Mouse (Mus musculus) kidney, adult 2 months (tissue): ENCODE results near the gene Il31. TPM values are rescaled to one million over a fixed set of nuclear protein-coding genes. Genes with fewer than 3 reads are reported as not detected.

Experiments
- DNase-seq: peaks from one replicate; pipeline ENCODE4 v3.0.0; 2021
- H3K27ac ChIP-seq: fragments of 200-500 bp; 2 replicates; pipeline ENCODE4 v1.5.1; 2012; ENCODE audit warnings: low read depth, low read length, control low read depth, inconsistent platforms; ENCODE audit not compliant: insufficient read depth
- H3K27me3 ChIP-seq: fragments of 200-500 bp; replicated peaks from 2 replicates; pipeline ENCODE4 v1.6.1; 2012; ENCODE audit warnings: mild to moderate bottlenecking, moderate library complexity, low read length, inconsistent platforms; ENCODE audit not compliant: control insufficient read depth, insufficient read depth
- H3K36me3 ChIP-seq: fragments of 200-500 bp; 2 replicates; pipeline ENCODE4 v1.6.1; 2012; ENCODE audit warnings: mild to moderate bottlenecking, moderate library complexity, low read length, inconsistent platforms; ENCODE audit not compliant: control insufficient read depth, insufficient read depth
- H3K4me1 ChIP-seq: fragments of 200-500 bp; 2 replicates; pipeline ENCODE4 v1.6.1; 2011; ENCODE audit warnings: low read length; ENCODE audit not compliant: control insufficient read depth, insufficient read depth
- H3K4me3 ChIP-seq: fragments of 200-500 bp; 2 replicates; pipeline ENCODE4 v1.5.1; 2011; ENCODE audit warnings: mild to moderate bottlenecking, low read depth, low read length, control low read depth; ENCODE audit not compliant: insufficient read depth
- CTCF ChIP-seq: fragments of 200-500 bp; conservative IDR thresholded peaks from 2 replicates; pipeline ENCODE4 v1.5.1; 2011; ENCODE audit warnings: low read depth, mild to moderate bottlenecking, control low read depth, low read length, moderate library complexity, mixed read lengths; ENCODE audit not compliant: insufficient read depth, insufficient read length
- POLR2A ChIP-seq: fragments of 200-500 bp; IDR thresholded peaks from one replicate; pipeline ENCODE4 v1.6.1; 2011; ENCODE audit warnings: low read depth, low read length, control low read depth
- WGBS: fragments of 180-500 bp; shearing (Covaris S2); methylation state at CpG from one replicate; pipeline ENCODE4 v1.1.7; 2018; 5-methylcytosine and 5-hydroxymethylcytosine counted together
- polyA plus RNA-seq: library from polyadenylated mRNA; depleted of rRNA; stranded (reverse); fragments of >200 nt; gene quantifications from 2 replicates; pipeline ENCODE4 v1.2.3, GENCODE M21; 2012

Il31 gene
- polyA plus RNA-seq, 1 experiment: not detected

DNA sequence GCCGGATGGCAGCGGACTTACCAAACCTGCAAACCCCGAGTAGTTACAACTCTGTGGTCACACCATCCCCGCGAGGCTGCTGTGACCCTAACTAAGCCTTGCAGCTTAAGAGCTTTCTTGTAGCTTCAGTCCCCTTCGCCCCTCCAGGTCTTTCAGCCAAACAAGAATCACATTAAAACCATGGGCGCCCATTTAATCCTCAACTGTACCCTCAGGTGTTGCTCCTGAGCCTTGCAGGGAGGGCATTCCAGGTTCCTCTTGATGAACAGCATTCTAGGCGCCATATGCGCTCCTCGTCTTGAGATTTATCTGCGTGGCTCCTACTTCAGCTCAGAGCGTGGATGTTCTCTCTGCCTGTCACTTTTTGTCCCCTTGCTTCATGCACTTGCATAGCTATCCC lies 19.6 kb upstream of the Il31 start:
- WGBS: 13% methylated on average over 12 of the region's 12 CpGs

GRCm38 (mm10) chr5:123507936-123508723 lies 18.8 kb upstream of the Il31 start:
- peak; percentile 82 for DNase-seq
- TF ChIP-seq CTCF (no peak), POLR2A (no peak)
- H3K4me3 ChIP-seq: peak overlapping the region; percentile 47
- no peaks in the 10 kb centered on the region for H3K36me3 ChIP-seq
- H3K4me1 ChIP-seq: no peaks in the 10 kb centered on the region; the same call in 1 of the 2 replicates
- H3K27ac ChIP-seq: no peak overlapping the region
- H3K27me3 ChIP-seq: no peaks in the 10 kb centered on the region
- under 1% methylated on average over 59 of the region's 59 CpGs for WGBS

More for the DNA sequence above, 19.6 kb upstream of the Il31 start:
- Histone ChIP-seq H3K27ac (no peak overlapping the region), H3K4me1 (no peaks in the 10 kb centered on the region; the same call in 1 of the 2 replicates), H3K27me3 (no peaks in the 10 kb centered on the region), H3K4me3 (no peak overlapping the region), H3K36me3 (no peaks in the 10 kb centered on the region)
- TF ChIP-seq CTCF (no peak), POLR2A (no peak)
- no peak for DNase-seq

DNA sequence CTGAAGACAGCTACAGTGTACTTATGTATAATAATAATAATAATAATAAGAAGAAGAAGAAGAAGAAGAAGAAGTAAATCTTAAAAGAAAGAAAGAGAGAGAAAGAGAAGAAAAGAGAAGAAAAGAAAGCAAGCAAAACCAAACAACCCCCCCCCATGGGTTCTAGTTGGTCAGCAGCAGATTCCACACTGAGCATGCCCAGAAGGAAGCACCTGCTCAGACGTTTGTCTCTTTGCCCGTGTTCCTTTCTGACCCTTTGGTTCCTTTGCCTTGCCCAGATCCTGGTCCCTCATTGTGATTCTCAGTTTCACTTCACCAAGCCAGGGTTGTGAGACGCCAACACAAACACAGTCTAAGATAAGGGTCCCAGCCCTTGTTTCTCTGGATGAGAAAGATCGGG lies 12.7 kb upstream of the Il31 start:
- no peak for DNase-seq
- Histone ChIP-seq H3K27me3 (no peaks in the 10 kb centered on the region), H3K4me3 (no peak overlapping the region), H3K36me3 (no peaks in the 10 kb centered on the region), H3K27ac (no peak overlapping the region), H3K4me1 (no peaks in the 10 kb centered on the region)
- TF ChIP-seq POLR2A: no peak
- TF ChIP-seq CTCF: no peak
- 63% methylated on average over 4 of the region's 4 CpGs for WGBS

GRCm38 (mm10) chr5:123499717-123500116 lies 10.4 kb upstream of the Il31 start:
- peak; percentile 17 for DNase-seq
- H3K27ac ChIP-seq: no peak overlapping the region
- WGBS: 51% methylated on average over 4 of the region's 4 CpGs
- no peaks in the 10 kb centered on the region for H3K36me3 ChIP-seq
- no peak overlapping the region for H3K4me3 ChIP-seq
- H3K27me3 ChIP-seq: no peaks in the 10 kb centered on the region
- peak; percentile 40; the same call in 1 of the 2 replicates for TF ChIP-seq CTCF
- no peak for TF ChIP-seq POLR2A
- H3K4me1 ChIP-seq: no peaks in the 10 kb centered on the region

- WGBS: 25% methylated on average over 9 of the region's 9 CpGs
- no peak for DNase-seq
- Histone ChIP-seq H3K27me3 (no peaks in the 10 kb centered on the region), H3K4me3 (no peak overlapping the region), H3K27ac (no peak overlapping the region), H3K36me3 (no peaks in the 10 kb centered on the region), H3K4me1 (no peaks in the 10 kb centered on the region)
- TF ChIP-seq CTCF: no peak
- no peak for TF ChIP-seq POLR2A
Observed at GRCm38 (mm10) chr5:123489935-123490334, 646 bp upstream of the Il31 start.

DNA sequence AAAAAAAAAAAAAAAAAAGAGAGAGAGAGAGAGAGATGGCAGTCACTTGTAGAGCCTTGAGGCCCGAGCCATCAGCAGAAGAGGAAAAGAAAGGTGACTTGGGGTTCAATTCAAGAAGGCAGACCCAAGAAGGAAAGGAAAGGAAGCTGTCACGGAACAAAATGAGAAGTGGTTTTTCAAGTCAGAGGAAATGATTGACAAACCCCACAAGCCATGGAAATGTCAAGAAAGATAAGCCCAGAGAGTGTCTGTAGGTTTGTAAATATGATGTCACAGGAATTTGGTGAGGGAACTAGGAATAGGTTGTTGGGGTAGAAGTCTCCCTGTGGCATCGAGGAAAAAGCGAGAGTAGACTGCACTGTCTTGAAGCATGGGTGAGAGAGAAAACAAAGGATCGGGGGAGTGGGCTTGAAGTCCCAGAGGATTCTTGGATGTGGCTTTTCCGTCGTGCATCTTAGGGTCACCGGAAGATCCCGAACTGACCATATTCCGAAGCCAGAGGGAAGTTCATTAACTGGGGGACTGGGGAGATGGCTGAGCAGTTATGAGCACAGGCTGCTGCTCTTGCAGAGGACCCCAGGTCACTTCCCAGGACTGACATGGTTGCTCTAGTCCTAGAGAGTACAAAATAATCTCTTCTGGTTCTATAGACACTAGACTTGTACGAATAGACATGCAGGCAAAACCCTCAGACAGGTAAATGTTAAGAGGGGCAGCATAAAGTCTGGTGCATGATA lies 1.5 kb downstream of the Il31 start:
- H3K27me3 ChIP-seq: no peaks in the 10 kb centered on the region
- 84% methylated on average over 11 of the region's 11 CpGs for WGBS
- no peak overlapping the region for H3K27ac ChIP-seq
- no peak for DNase-seq
- no peak for TF ChIP-seq POLR2A
- TF ChIP-seq CTCF: no peak
- H3K4me3 ChIP-seq: no peak overlapping the region
- no peaks in the 10 kb centered on the region for H3K4me1 ChIP-seq
- no peaks in the 10 kb centered on the region for H3K36me3 ChIP-seq

- Histone ChIP-seq H3K36me3 (no peaks in the 10 kb centered on the region), H3K27ac (no peak overlapping the region), H3K4me3 (no peak overlapping the region), H3K4me1 (no peaks in the 10 kb centered on the region), H3K27me3 (no peaks in the 10 kb centered on the region; the same call in 1 of the 2 replicates)
- TF ChIP-seq POLR2A (no peak), CTCF (no peak)
- whole genome bisulfite sequencing: 79% methylated on average over 5 of the region's 5 CpGs
- no peak for DNase-seq
Observed at GRCm38 (mm10) chr5:123473817-123474216, 15.5 kb downstream of the Il31 start.
